Mouse (Mus musculus) C2C12 (cell line): ENCODE results near the gene Nelfb. TPM values are rescaled to one million over a fixed set of nuclear protein-coding genes. Genes with fewer than 3 reads are reported as not detected.

Experiments used
- H3K27me3 ChIP-seq: one replicate; pipeline ENCODE4 v1.6.1; 2011; ENCODE audit not compliant: control insufficient read depth, insufficient read depth, insufficient read length
- H3K36me3 ChIP-seq: one replicate; pipeline ENCODE4 v1.6.1; 2011; ENCODE audit not compliant: control insufficient read depth, insufficient read depth
- H3K4me3 ChIP-seq: one replicate; pipeline ENCODE4 v1.5.1; 2011; ENCODE audit warnings: mild to moderate bottlenecking, control low read depth; ENCODE audit not compliant: poor library complexity, insufficient read depth, severe bottlenecking
- H3K79me2 ChIP-seq: one replicate; pipeline ENCODE4 v1.6.1; 2011; ENCODE audit not compliant: control insufficient read depth, insufficient read depth
- H3K79me3 ChIP-seq: one replicate; pipeline ENCODE4 v1.6.1; 2011; ENCODE audit warnings: low read depth, control low read depth
- H3ac ChIP-seq: one replicate; pipeline ENCODE3; 2011; ENCODE audit warnings: low read depth; ENCODE audit not compliant: control insufficient read depth, insufficient read length
- CEBPB ChIP-seq: IDR thresholded peaks from one replicate; pipeline ENCODE4 v1.6.1; 2011; ENCODE audit warnings: low read depth, mild to moderate bottlenecking, control low read depth, moderate library complexity
- CTCF ChIP-seq: IDR thresholded peaks from one replicate; pipeline ENCODE4 v1.5.1; 2011; ENCODE audit not compliant: control insufficient read depth, insufficient read depth, insufficient read length
- FOSL1 ChIP-seq: IDR thresholded peaks from one replicate; pipeline ENCODE4 v1.8.0; 2011; ENCODE audit warnings: mild to moderate bottlenecking, low read length; ENCODE audit not compliant: poor library complexity, insufficient read depth, severe bottlenecking
- MAX ChIP-seq: IDR thresholded peaks from one replicate; pipeline ENCODE4 v1.6.1; 2011; ENCODE audit warnings: mild to moderate bottlenecking, control low read depth
- MYOD1 ChIP-seq: IDR thresholded peaks from one replicate; pipeline ENCODE4 v1.6.1; 2011; ENCODE audit warnings: low read depth; ENCODE audit not compliant: control insufficient read depth, insufficient read length
- MYOG ChIP-seq: IDR thresholded peaks from one replicate; pipeline ENCODE4 v1.6.1; 2011; ENCODE audit not compliant: control insufficient read depth, insufficient read length; ENCODE audit errors: extremely low read depth
- USF1 ChIP-seq: IDR thresholded peaks from one replicate; pipeline ENCODE4 v1.6.1; 2011; ENCODE audit warnings: low read depth, mild to moderate bottlenecking, control low read depth, moderate library complexity
- polyA plus RNA-seq: library from polyadenylated mRNA; unstranded; fragments of >200 nt; fragmentation: generic; extraction: Trizol; gene quantifications from one replicate; pipeline ENCODE4 v1.2.1, GENCODE M21; 2012; ENCODE audit warnings: missing spikeins

Nelfb gene
- polyA plus RNA-seq, 1 experiment, result 47.4 TPM

DNA sequence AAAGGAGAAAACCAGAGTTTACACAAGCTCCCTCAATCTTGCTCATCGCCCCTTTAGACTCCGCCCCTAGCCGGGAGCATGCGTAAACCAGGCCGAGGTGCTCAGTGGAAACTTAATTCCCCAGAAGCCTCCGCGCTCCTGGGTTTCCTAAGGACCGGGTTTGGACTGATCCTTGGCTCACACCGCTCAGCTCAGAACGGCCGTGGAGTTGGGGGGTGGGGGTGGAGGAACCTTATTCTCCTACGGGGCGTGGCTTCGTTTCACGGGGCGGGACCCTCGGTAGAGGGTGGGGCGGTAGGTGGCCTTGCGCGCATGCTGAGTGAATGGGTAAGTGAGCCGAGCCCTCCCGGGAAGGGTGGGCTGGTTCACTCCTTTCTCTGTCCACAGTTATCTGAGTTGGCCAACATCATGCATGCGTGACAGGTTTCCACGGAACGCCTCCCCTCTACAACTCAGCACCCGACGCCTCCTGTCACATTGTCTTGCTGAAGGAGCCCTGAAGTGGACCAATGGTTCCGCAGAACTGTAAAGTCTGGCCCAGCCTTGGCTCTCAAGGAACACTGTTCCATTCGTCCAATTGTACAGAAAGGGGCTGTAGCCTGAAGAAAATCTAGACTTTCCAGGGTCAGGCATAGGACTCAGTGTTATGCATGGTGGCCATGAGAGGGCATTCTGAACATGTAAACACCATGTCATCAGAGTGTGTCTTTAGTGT, 29.6 kb upstream of the Nelfb start:
- TF ChIP-seq CEBPB (no peak), MYOD1 (no peak), MAX (no peak), CTCF (no peak), USF1 (no peak), FOSL1 (no peak), MYOG (no peak)
- H3K36me3 ChIP-seq, result peaks cover 5% of the 10 kb centered on the region
- no peaks in the 10 kb centered on the region for H3K79me2 ChIP-seq
- H3K27me3 ChIP-seq, result peaks cover 28% of the 10 kb centered on the region
- H3K4me3 ChIP-seq, result no peak overlapping the region
- peak overlapping the region; percentile 5 for H3ac ChIP-seq
- H3K79me3 ChIP-seq, result no peaks in the 10 kb centered on the region

DNA sequence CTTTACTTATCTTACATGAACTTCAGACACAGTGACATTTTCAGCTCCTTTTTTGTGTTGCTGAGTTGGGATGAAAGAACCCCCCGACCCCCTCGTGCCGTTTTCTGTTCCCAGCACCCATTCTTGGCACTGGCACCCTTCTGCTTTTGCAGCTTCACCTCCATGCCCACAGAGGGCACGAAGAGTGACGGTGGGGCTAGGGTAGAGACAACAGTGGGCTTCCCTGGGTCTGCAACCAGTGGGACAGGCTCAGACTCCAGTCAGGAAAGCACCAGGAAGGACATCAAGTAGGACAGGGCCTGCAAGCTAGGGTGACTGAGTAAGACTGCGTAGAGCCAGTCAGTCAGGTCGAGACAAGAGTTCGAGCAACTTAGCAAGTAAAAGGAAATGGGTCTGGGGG, 29.0 kb upstream of the Nelfb start:
- H3K36me3 ChIP-seq, result peaks cover 2% of the 10 kb centered on the region
- no peaks in the 10 kb centered on the region for H3K79me3 ChIP-seq
- no peak overlapping the region for H3ac ChIP-seq
- TF ChIP-seq FOSL1, result no peak
- TF ChIP-seq MYOG, result no peak
- TF ChIP-seq MYOD1, result no peak
- TF ChIP-seq CTCF, result no peak
- TF ChIP-seq USF1, result no peak
- no peak for TF ChIP-seq CEBPB
- no peak for TF ChIP-seq MAX
- H3K27me3 ChIP-seq, result peaks cover 33% of the 10 kb centered on the region
- H3K4me3 ChIP-seq, result no peak overlapping the region
- no peaks in the 10 kb centered on the region for H3K79me2 ChIP-seq

DNA sequence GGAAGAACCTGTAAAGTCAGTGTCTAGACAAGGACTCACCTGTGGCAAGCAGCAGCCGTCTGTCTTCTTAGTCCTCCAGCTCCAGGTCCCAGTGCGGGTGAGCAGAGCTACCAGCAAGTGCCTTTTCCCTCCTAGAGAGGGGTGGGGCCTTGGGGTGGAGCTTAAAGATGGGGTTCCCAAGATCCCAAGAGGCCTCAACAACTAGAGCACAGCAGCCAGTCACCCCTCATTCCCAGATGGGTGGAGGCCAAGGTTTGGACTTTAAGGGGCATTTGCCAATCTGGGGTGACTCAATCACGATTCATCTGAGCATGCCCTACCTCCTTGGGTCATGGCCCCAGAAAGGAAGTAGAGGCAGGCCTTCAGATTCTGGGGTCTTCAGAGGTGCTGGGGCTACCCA, 28.5 kb upstream of the Nelfb start:
- no peaks in the 10 kb centered on the region for H3K79me2 ChIP-seq
- H3K27me3 ChIP-seq, result peaks cover 34% of the 10 kb centered on the region

DNA sequence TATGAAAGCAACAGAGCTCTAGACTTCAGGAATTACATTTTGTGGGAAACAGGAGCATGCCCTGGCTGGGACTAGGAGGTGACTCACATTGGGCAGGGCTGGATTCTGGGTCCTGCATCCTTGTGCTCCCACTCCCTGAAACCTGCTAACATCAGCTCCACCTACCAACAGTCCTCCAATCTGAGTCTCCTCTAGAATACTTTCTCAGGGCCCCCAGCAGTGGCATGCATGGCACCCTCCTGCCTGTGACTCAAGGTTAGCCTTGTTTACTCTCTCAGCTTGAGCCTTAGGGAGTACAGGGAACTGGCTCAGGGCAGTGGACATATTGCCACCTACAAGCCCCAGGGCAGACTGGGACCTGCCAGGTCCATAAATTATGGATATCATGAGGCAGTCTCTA, 26.8 kb upstream of the Nelfb start:
- no peak overlapping the region for H3ac ChIP-seq
- no peaks in the 10 kb centered on the region for H3K79me2 ChIP-seq
- H3K36me3 ChIP-seq, result no peaks in the 10 kb centered on the region
- H3K79me3 ChIP-seq, result no peaks in the 10 kb centered on the region
- no peak overlapping the region for H3K4me3 ChIP-seq
- no peak for TF ChIP-seq MYOD1
- TF ChIP-seq CEBPB, result no peak
- TF ChIP-seq CTCF, result no peak
- TF ChIP-seq MAX, result no peak
- TF ChIP-seq FOSL1, result no peak
- no peak for TF ChIP-seq MYOG
- TF ChIP-seq USF1, result no peak
- peaks cover 41% of the 10 kb centered on the region for H3K27me3 ChIP-seq

More for the DNA sequence above, 28.5 kb upstream of the Nelfb start:
- H3K79me3 ChIP-seq, result no peaks in the 10 kb centered on the region
- no peak for TF ChIP-seq USF1
- no peak for TF ChIP-seq MYOD1
- no peak for TF ChIP-seq MAX
- no peak for TF ChIP-seq MYOG
- TF ChIP-seq CEBPB, result no peak
- no peak for TF ChIP-seq CTCF
- no peak for TF ChIP-seq FOSL1
- H3K36me3 ChIP-seq, result no peaks in the 10 kb centered on the region
- H3K4me3 ChIP-seq, result no peak overlapping the region
- no peak overlapping the region for H3ac ChIP-seq

DNA sequence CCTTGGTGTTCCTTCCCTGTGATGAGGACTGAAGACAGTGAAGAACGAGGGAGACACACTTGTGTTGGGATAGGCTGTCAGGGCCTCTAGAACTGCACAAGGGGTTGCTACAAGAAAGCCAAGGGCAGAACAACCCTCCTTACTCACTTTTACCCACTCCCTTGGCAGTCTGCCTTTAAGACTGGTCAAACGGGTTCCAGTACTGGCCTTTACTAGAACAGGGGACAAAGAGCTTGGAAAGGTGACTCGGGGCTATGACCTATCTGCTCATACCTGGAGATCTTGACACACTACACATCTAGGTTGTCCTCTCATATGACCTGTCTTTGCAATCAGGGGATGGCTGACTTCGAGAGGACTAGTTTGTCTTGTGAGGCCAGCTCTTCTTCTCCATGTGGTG, 26.2 kb upstream of the Nelfb start:
- Histone ChIP-seq H3K79me3 (no peaks in the 10 kb centered on the region), H3K36me3 (no peaks in the 10 kb centered on the region), H3K4me3 (no peak overlapping the region), H3K27me3 (peaks cover 42% of the 10 kb centered on the region), H3ac (no peak overlapping the region), H3K79me2 (no peaks in the 10 kb centered on the region)
- TF ChIP-seq MAX (no peak), CTCF (no peak), CEBPB (no peak), FOSL1 (no peak), MYOG (no peak), MYOD1 (no peak), USF1 (no peak)

DNA sequence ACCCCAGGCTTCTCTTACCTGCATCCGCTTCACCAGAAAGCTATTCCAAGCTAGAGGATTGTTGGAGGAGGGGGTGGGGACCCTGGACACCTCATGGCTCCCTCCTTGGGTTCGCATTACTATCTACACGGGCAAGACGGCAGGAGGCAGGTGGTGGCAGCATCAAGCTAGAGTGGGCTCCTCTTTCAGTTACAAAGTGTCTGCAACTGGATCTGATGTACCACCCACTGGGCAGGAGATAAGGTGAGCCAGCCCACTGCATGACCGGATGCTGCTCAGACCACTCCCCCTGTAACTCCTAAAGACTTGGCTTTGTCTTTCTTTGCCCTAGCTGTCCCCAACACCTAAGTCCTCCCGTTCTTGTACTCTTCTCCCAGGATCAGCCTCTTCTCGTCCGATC, 25.3 kb upstream of the Nelfb start, which contains the start of gene Rnf224:
TSS of gene Rnf224 (minus strand) at position 174 of the 400 bp plus-strand sequence.
- Histone ChIP-seq H3ac (no peak within 1 kb of the TSS), H3K36me3 (no peaks in the 10 kb centered on the region), H3K79me3 (no peaks in the 10 kb centered on the region), H3K27me3 (peaks cover 42% of the 10 kb centered on the region), H3K4me3 (no peak within 1 kb of the TSS), H3K79me2 (no peaks in the 10 kb centered on the region)
- no peak for TF ChIP-seq MYOD1
- no peak for TF ChIP-seq MAX
- TF ChIP-seq USF1, result no peak
- no peak for TF ChIP-seq MYOG
- TF ChIP-seq CEBPB, result no peak
- TF ChIP-seq FOSL1, result no peak
- TF ChIP-seq CTCF, result no peak
